Mouse (Mus musculus): ENCODE measurements around the gene Pianp.
A peak's percentile ranks its signal among the peaks of the same experiment; 100 is the strongest.

Gene Pianp

DNA sequence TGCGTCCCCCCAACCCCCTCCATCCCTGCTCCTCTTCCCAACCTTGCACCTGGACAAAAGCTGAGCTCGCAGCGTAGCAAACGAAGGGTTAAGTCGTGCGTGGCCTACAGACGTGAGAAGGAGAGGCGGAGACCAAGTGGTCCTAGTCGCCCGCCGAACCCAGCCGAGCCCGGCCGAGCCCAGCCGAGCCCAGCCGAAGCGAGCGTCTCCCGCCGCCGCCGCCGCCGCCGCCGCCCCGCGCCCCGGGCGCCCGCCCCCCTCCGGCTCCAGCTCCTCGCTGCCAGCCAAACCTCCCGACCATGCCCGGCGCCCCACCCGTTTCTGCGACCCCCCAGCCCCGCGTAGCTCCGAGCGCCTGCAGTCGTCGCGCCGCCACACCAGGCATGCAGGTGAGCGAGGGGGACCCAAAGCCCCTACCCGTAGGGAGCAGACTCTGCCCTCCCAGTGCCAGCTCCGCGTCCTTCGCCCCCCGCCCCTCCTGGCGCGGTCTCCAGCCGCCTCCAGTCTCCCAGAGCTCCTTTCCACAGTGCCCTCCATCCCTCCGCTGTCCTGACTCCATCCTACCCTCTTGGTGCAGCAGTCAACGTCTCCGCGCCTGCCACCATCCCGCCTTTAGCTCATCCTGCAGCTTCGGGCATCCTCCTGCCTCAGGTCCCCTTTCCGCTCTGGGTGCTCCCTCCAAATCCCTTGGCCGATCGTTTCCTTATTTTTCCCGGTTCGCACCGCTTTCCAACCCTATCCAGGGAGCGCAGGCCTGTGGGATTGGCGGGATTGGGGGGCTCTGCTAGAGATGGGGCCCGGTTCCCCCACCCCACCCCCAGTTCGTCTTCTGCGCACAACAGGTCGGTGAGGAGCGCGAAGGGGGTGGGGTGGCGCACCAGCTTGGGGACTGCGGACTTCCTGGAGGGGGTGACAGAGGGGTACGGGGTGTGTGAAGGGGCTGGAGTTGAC is at the start of gene Pianp:
Pianp (plus strand) TSS at position 144 of the 951 bp plus-strand sequence.
- peak; percentile 38 for DNase-seq (ENCODE audit: low spot score)

DNA sequence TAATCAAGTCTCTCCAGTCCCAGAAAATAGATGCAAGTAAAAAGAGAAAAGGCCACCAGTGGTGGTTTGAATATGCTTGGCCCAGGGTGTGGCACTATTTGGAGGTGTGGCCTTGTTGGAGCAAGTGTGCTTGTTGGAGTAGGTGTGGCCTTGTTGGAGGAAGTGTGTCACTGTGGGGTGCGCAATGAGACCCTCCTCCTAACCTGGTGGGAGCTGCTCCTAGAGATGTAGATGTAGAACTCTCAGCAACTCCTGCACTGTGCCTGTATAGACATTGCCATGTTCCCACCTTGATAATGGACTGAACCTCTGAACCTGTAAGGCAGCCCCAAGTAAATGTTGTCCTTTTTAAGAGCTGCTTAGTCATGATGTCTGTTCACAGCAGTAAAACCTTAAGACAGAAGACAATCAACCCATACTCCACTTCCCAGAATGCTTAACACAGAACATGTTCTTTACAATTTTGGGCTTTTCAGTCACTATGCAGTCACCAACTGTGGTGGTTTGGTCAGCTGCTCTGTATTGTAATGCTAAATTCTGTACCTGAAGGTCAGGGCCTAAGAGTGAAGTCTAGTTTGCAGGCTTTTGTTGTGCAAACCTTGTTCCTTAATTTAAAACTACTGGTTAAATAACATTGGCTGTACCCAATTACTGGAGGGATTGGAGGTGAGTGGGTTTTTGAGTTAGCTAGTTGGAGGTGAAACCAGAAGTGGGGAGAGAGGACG is 42.3 kb upstream of the Pianp start:
- DNase-seq (ENCODE audit: low spot score) = no peak

DNA sequence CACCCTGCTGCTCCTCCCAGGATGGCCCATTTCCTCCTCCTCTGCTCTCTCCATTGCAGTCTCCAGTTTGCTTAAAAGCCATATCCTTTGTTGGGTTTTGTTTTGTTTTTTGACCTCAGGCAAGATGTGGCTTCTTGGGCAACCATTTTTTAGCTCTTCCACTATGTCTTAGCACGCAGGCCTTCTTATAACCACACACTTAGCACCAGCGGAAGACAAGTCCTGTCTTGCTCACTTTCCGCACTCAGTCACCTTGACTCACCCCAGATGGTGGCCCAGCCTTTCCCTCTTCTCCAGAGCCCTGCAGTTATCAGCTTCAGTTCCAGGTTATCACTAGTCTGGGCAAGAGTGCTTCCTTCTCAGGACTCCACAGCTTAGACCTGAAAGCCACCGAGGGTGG is 41.3 kb upstream of the Pianp start:
- DNase-seq (ENCODE audit: low spot score) = no peak

DNA sequence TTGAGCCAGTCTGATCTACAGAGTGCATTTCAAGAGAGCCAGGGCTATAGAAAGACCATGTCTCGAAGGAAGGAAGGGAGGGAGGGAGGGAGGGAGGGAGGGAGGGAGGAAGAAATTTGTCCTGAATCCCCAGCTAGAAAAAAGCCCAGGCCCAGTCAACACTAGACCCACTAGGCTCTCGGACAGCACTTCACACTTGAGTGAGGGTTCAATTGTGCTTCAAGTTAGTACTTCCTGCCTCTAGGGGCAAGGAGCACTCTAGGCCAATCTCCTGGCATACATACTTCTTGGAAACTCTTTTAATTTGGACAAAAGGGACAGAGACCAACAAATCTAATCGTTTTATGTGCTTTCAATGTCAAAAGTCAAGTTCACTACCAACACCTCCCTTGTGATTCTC is 38.4 kb upstream of the Pianp start:
- DNase-seq (ENCODE audit: low spot score) = no peak

DNA sequence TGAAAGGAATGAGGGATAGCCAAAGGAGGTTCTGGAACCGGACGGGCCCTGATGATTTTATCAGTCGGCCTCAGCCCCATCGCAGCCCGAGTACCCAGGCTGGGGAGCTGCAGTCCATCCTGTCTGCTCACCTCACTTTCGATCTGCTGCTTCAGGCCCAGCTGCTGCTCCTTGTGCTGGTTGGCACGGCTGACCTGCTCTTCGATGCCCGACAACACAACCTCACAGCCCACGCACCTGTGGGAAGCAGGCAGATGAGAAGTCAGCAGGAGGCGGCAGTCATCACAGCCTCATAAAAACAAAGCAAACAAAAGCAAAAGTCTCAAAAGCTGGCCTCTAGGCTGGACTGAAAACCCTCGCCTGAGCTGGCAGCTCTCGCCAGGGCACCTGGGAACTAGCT is 36.5 kb upstream of the Pianp start:
- DNase-seq (ENCODE audit: low spot score) = no peak

DNA sequence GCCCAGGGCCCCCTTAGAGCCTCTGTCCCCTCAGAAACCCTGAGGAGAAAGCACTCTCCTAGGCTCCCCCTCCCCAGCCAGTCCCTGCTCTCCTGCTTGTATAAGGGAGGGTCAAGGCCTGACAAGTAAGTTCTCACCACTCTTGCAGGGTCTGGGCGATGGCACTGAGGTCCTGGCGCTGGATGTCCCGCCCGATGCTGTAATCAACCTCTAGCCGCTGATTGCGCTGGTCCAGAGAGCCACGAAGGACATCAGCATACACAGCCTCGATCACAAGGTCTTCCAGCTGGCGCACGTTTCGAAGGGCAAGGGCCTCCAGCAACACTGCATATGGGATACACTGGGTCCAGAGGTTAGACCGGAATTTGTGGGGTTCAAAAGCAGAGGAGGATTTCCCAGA is 35.5 kb upstream of the Pianp start:
- DNase-seq (ENCODE audit: low spot score) = no peak

DNA sequence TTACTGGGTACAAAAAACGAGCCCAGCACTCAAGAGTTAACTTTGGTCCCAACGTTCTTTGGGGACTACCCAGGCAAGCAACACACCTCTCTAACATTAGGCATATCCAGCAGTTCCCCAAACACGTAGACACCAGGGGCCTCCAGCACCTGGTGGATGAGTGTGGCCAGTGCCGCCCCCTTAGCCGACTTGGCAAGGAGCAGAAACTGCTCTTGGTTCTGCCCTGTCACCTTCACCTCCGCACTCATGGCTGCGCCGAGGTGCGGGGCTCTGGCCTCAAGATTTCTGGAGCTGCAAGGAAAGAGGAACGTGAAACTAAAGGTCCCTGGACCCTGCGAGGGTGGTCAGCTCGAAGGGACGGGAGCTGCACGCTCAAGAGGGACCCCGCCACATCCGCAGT is 31.9 kb upstream of the Pianp start:
- no peak for DNase-seq (ENCODE audit: low spot score)

DNA sequence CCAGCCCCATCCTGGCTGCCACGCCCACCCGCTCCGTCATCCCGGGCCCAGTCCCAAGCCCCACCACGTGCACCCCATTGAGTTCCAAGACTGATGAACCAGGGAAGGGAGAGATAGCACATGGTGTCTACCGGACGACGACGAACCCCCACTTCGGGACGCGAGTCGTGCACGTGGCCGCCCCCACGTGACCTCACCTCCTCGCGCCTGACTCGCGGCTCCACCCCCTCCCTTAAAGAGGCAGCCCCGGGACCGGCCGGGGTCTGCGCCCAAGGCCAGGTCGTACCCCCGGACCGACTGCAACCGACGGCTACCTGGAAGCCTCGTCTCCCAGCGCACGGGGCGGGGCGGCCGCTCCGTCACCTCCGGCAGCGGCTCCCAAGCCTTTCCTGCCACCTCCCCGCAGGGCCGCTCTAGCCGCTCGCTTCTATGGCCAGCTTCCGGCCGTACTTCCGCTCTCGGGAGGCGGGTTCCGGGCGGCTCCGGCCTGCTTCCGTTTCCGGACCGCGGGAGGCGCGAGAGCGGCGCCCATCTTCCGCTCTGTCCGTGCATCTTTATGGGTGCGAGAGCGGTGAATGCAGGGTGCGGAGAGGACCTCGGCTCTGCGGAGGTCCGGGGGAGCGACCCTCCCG is 31.3 kb upstream of the Pianp start, which contains the start of gene Cops7a:
Cops7a (minus strand) TSS at position 451 of the 632 bp plus-strand sequence.
- DNase-seq (ENCODE audit: low spot score) = peak; percentile 96

DNA sequence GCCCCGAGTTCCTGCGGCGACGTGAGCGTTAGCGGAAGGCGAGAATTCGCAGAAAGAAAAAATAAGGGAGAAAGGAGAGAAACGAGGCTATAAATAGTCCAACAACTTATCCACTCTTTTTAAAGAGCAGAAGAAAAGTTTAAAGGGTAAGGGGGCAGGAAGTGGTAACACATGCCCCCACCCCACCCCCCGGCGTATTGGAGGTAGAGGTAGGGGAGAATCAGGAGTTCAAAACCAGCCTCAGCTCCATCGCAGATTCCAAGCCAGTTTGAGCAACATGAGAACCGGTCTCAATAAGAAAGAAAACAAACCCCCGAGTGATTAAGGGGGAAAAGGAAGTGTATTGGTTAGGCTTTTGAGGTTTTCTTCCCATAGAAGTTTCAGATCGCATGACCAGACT is 30.7 kb upstream of the Pianp start:
- DNase-seq (ENCODE audit: low spot score) = no peak

DNA sequence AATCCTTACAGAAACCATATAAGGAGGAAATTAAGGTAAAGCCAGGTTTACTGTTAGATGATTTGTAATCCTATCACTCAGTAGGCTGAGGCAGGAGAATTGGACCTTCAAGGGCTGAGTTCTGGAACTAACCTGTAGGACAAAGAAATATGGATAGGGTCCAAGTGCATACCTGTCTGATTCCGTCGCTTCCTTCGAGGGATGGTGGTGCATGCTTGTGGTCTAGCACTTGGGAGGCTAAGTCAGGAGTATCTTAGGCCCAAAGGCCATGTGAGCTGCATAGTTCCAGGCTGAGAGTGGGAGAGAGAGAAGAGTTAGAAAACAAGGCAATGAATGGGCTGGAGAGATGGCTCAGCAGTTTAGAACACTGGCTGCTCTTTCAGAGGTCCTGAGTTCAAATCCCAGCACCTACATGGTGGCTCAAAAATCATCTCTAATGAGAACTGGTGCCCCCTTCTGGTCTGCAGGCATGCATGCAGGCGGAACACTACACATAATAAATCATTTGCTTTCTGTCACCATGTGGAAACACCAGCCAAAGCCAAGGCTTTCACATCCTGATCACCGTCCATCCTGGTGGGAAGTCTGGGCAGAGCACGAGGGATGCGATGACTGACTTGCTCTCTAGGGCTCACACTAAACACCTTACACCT is 29.9 kb upstream of the Pianp start:
- no peak for DNase-seq (ENCODE audit: low spot score)

DNA sequence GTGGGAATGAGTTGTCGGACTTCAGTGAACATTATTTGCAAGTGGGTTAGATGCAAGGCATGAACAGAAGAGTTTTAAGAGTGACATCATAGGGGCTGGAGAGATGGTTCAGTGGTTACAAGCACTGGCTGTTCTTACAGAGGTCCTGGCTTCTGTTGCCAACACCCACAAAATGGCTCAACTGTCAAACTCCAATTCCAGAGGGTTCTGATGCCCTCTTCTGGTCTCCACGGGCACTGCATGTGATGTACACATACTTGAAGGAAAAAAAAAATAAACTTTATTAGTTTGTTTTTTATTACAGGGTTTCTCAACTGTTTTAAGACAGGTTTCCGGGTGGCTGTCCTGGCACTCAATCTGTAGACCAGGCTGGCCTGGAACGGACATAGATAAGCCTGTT is 28.7 kb upstream of the Pianp start:
- DNase-seq (ENCODE audit: low spot score) = no peak

DNA sequence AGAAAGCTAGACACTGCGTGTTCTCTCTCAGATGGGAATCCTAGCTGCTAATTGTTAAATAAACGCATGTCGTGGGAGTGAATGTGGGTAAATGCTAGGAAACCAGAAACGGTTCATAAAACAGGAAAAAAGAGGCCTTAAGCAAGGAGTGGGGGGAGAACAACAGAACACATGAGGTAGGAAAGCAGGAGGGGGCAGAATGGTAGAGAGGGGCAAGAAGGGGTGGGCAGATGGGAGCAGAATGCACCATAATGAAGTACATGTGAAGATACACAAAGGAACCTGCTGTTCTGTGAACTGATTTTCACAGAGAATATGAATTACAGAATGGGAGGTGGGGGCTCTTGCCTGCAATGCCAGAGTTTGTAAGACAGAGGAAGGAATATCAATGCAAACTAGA is 4.3 kb upstream of the Pianp start:
- no peak for DNase-seq (ENCODE audit: low spot score)

DNA sequence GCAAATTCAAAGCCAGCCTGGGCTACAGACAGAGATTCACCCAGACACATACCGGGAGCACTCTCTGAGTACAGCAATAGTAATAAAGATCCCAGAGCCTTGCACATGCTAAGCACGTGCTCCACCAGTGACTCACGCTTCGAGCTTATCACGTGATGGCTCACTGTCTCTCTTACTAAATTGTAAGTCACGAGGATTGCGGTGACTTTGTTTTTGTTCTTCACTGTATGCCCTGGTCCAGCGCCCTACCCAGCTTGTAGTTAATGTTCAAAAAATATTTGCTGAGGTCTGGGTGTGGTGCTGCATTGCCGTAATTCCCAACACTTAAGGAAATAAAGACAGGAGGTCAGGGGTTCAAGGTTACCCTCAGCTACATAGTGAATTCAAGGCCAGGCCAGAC is 3.1 kb upstream of the Pianp start:
- DNase-seq (ENCODE audit: low spot score) = no peak

DNA sequence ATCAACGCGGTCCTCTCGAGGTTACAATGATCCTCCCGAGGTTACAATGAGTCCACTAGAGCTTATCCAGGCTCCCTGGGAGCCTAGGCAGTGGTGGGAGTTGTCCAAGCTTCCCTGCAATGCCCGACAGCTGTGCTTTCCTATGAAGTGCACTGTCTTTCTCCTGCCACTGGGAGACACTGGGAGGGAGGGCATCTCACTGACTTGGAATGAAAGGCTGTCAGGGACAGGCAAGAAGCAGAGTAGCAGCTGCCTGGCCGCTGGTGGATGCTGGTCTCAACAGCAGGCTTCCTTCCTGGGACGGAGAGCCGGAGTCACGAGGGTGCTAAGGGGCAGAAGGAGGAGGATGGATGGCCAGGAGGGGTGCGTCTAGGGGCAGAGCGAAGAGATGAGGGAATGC is 2.6 kb upstream of the Pianp start:
- DNase-seq (ENCODE audit: low spot score) = no peak

DNA sequence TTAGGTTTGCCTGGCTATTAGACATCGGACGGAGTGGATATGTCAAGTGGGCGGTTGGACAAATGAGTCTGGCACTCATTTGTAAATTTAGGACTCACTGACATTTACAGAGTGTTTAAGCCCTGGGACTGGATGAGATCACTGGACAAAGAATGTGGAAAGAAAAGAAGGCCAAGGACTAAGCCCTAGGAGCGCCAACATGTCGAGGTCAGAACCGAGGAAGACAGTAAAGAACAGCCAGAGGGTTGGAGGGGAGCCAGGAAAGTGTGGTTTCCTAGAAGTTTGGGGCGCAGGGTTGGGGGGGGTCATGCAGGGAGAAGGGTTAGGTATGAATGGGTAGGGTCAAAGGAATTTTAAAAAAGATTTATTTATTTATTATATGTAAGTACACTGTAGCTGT is 1.2 kb upstream of the Pianp start:
- DNase-seq (ENCODE audit: low spot score) = no peak

DNA sequence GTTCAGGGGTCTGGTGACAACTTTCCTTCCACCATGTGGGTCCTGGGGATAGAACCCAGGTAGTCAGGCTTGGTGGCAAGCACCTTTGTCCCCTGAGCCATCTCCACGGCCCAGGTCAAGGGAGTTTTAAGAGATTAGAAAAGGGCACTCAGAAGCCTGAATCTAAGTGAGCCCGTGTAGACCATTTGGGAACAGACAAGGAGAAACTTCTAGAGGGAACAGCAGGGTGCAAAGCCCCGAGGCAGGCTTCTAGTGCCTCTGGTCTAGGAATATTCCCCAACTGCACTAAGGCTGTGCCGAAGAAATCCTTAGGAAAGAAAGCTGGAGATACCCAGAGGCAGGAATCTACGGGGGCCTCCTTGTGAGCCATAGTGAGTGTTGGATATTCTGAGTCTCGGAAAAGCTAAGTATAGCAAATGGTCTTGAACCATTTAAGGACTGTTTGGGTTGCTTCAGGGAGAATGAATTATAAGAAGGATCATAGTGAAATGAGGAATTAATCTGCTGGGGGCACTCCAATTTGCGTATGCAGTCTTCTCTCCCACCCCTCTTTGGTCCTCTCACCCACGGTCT is 577 bp upstream of the Pianp start:
- no peak for DNase-seq (ENCODE audit: low spot score)

DNA sequence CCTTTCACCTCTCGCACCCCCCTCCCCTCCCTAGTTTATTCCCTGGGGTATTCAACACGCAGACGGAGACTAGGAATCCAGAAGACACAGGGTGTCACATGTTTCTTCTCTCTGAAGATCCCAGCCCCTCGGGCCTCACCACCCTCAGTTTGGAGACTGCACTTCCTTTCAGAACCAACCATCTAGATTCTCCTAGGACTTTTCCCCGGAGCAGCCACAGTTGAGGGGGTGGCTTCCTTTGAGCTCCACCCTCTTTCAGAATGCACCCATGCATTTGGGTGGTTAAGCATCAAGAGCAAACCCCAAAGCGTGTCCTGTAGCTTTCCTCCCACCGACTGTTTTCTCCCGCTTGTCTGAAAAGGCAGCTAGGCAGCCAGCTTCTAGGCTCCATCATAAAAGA is 1.6 kb downstream of the Pianp start:
- no peak for DNase-seq (ENCODE audit: low spot score)

DNA sequence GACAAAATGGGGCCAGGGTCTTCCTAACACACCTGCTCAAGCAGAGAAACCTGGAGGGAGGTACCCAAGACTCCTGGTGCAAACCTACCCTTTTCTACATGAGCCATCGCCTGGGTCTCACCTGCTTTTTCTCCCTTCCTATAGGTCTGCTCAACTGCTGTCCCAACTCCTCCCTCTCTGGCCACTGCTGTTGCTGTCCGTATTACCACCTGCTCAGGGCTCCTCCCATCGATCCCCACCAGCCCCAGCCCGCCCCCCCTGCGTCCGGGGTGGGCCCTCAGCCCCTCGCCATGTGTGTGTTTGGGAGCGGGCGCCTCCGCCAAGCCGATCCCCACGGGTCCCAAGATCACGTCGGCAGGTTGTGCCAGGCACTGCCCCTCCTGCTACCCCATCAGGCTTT is 2.6 kb downstream of the Pianp start:
- no peak for DNase-seq (ENCODE audit: low spot score)

DNA sequence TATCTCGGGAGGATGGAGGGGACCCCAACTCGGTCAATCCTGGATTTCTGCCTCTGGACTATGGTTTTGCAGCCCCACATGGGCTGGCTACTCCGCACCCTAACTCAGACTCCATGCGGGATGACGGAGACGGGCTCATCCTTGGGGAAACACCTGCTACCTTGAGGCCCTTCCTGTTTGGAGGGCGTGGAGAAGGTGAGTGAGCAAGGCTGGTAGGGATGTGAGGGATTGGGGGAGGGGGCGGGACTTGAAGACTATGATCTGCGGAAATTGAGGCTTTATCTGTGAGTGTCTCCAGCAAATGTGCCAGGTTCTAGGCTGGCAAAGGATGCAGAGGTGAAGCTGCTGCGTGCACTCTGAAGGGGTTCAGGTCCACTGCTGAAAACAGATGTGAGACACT is 3.1 kb downstream of the Pianp start:
- no peak for DNase-seq (ENCODE audit: low spot score)

DNA sequence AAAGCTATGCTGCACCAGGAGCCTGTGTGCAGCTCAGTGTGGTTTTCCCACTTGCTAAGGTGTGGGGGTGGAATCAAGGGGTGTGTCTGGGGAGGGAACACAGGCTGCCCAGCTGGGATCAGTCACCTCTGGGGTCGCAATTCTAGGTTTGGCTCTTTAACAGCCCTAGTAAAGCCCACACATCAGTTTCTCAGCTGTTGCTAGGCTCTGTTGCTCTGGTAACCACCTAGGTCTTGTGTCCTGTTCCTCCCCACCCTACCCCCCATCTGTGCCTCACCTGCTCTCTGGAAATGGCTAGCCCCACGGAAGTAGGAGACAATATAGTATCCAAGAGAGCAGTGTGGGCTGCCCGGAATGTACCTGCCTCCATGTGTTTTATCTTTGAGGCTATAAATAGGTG is 7.2 kb downstream of the Pianp start:
- DNase-seq (ENCODE audit: low spot score) = no peak

DNA sequence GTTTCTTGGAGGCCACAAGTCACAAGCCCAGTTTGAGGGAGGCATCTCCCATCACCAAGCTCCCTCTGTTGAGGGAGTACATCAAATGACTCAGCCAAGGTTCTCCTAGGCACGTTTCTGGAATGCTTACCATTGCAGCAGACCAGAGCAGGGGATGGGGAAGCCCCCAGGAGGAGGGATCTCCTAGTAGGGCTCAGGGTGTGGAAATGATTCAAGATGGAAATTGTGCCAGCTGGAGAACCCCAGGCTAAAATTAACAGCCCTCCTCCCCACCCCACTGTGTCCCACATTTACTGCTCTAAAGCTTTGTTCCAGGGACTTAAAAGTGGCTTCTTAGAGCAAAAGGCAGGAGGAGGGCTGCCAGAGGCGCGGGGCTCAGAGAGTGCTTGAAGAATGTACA is 8.6 kb downstream of the Pianp start:
- no peak for DNase-seq (ENCODE audit: low spot score)

DNA sequence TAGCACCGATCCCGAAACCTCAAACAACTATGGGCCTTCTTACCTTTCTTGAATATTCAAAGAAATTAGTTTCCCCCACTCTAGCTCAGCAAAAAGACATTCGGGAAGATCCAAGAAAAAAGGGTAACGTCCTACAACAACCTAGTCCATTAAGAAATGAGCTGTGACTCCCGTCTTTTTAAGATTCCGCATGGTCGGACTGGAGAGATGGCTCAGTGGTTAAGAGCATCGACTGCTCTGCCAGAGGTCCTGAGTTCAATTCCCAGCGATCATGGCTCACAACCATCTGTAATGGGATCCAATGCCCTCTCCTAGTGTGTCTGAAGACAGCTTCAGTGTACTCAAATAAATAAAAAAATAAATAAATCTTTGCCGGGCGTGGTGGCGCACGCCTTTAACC is 11.6 kb downstream of the Pianp start:
- DNase-seq (ENCODE audit: low spot score) = no peak

Data from yolk sac, embryonic 10.5 days (tissue).